Mouse (Mus musculus): ENCODE results near the gene Ptger1. TPM values are rescaled to one million over a fixed set of nuclear protein-coding genes. Genes with fewer than 3 reads are reported as not detected.

Gene Ptger1
- total RNA-seq, 4 experiments from 2014 or later: 0.15 to 0.16 TPM; not detected in 2

GRCm38 (mm10) chr8:83656043-83656442 lies 10.4 kb upstream of the Ptger1 start:
- no peak for DNase-seq (ENCODE audit: low spot score in 2 of 2)

- DNase-seq (ENCODE audit: low spot score in 2 of 2): no peak
Observed at GRCm38 (mm10) chr8:83656484-83657246, 9.8 kb upstream of the Ptger1 start.

- no peak for DNase-seq (ENCODE audit: low spot score in 2 of 2)
Observed at GRCm38 (mm10) chr8:83660545-83660944, 5.9 kb upstream of the Ptger1 start.

- DNase-seq (ENCODE audit: low spot score in 2 of 2): no peak
Observed at GRCm38 (mm10) chr8:83660995-83661680, 5.3 kb upstream of the Ptger1 start.

GRCm38 (mm10) chr8:83662421-83662826 lies 4.1 kb upstream of the Ptger1 start:
- DNase-seq (ENCODE audit: low spot score in 2 of 2): peak; percentile 88 to 90

GRCm38 (mm10) chr8:83664096-83664495 lies 2.4 kb upstream of the Ptger1 start:
- DNase-seq (ENCODE audit: low spot score in 2 of 2): no peak

- DNase-seq (ENCODE audit: low spot score in 2 of 2): no peak
Observed at GRCm38 (mm10) chr8:83664931-83665625, 1.4 kb upstream of the Ptger1 start.

GRCm38 (mm10) chr8:83666866-83667234 lies 372 bp downstream of the Ptger1 start:
- no peak for DNase-seq (ENCODE audit: low spot score in 2 of 2)

GRCm38 (mm10) chr8:83667526-83667925 lies 1.0 kb downstream of the Ptger1 start:
- no peak for DNase-seq (ENCODE audit: low spot score in 2 of 2)

GRCm38 (mm10) chr8:83668010-83668916 lies 1.8 kb downstream of the Ptger1 start:
- DNase-seq (ENCODE audit: low spot score in 2 of 2): peak in 1 of 2 experiments; percentile 24

- DNase-seq (ENCODE audit: low spot score in 2 of 2): no peak
Observed at GRCm38 (mm10) chr8:83669013-83669412, 2.5 kb downstream of the Ptger1 start.

- no peak for DNase-seq (ENCODE audit: low spot score in 2 of 2)
Observed at GRCm38 (mm10) chr8:83672936-83673335, 6.5 kb downstream of the Ptger1 start.

- DNase-seq (ENCODE audit: low spot score in 2 of 2): no peak
Observed at GRCm38 (mm10) chr8:83674497-83674896, 8.0 kb downstream of the Ptger1 start.

GRCm38 (mm10) chr8:83679866-83680265 lies 13.4 kb downstream of the Ptger1 start:
- no peak for DNase-seq (ENCODE audit: low spot score in 2 of 2)

GRCm38 (mm10) chr8:83680603-83681002 lies 14.1 kb downstream of the Ptger1 start:
- no peak for DNase-seq (ENCODE audit: low spot score in 2 of 2)

- DNase-seq (ENCODE audit: low spot score in 2 of 2): no peak
Observed at GRCm38 (mm10) chr8:83681099-83681498, 14.6 kb downstream of the Ptger1 start.

GRCm38 (mm10) chr8:83684517-83684916 lies 18.0 kb downstream of the Ptger1 start:
- DNase-seq (ENCODE audit: low spot score in 2 of 2): no peak

- no peak for DNase-seq (ENCODE audit: low spot score in 2 of 2)
Observed at GRCm38 (mm10) chr8:83689264-83689663, 22.8 kb downstream of the Ptger1 start.

- DNase-seq (ENCODE audit: low spot score in 2 of 2): no peak
Observed at GRCm38 (mm10) chr8:83693609-83694236, 27.2 kb downstream of the Ptger1 start.

GRCm38 (mm10) chr8:83694369-83695160 lies 28.1 kb downstream of the Ptger1 start:
- no peak for DNase-seq (ENCODE audit: low spot score in 2 of 2)
